Mouse (Mus musculus) heart, embryonic 13.5 days (tissue): ENCODE data around the gene Atp2a1. TPM values are rescaled to one million over a fixed set of nuclear protein-coding genes. Genes with fewer than 3 reads are reported as not detected.

Experiments
- ATAC-seq: fragments of 200-750 bp; cut with Nextera tagmentation; 2 replicates; pipeline ENCODE4 v1.8.0; 2017; ENCODE audit warnings: moderate TSS enrichment; ENCODE audit not compliant: insufficient number of reproducible peaks, low FRiP score, low TSS enrichment; ENCODE audit errors: extremely low read depth
- H3K27ac ChIP-seq: fragments of 300-500 bp; sonication (generic); replicated peaks from 2 replicates; pipeline ENCODE4 v1.5.1; 2015; ENCODE audit warnings: moderate library complexity, mild to moderate bottlenecking, inconsistent platforms
- H3K27me3 ChIP-seq: fragments of 300-500 bp; sonication (generic); replicated peaks from 2 replicates; pipeline ENCODE4 v1.6.1; 2015; ENCODE audit warnings: mild to moderate bottlenecking, inconsistent platforms
- H3K36me3 ChIP-seq: fragments of 300-500 bp; sonication (generic); 2 replicates; pipeline ENCODE4 v1.6.1; 2015; ENCODE audit warnings: mild to moderate bottlenecking, inconsistent platforms
- H3K4me1 ChIP-seq: fragments of 300-500 bp; sonication (generic); 2 replicates; pipeline ENCODE4 v1.6.1; 2015; ENCODE audit warnings: inconsistent platforms
- H3K4me2 ChIP-seq: fragments of 300-500 bp; sonication (generic); 2 replicates; pipeline ENCODE4 v1.6.1; 2015; ENCODE audit warnings: inconsistent platforms, mild to moderate bottlenecking, moderate library complexity
- H3K4me3 ChIP-seq: fragments of 300-500 bp; sonication (generic); 2 replicates; pipeline ENCODE4 v1.5.1; 2015; ENCODE audit warnings: moderate library complexity, mild to moderate bottlenecking, inconsistent platforms
- H3K9ac ChIP-seq: fragments of 300-500 bp; sonication (generic); 2 replicates; pipeline ENCODE4 v1.6.1; 2015; ENCODE audit warnings: inconsistent platforms, mild to moderate bottlenecking, moderate library complexity
- H3K9me3 ChIP-seq: fragments of 300-500 bp; sonication (generic); 2 replicates; pipeline ENCODE4 v1.6.1; 2016; ENCODE audit warnings: inconsistent platforms
- WGBS: fragments of 180-500 bp; shearing (Covaris S2); methylation state at CpG from one replicate; pipeline ENCODE4 v1.1.7; 2015; ENCODE audit warnings: mixed read lengths; 5-methylcytosine and 5-hydroxymethylcytosine counted together
- polyA plus RNA-seq: library from polyadenylated mRNA; unstranded; fragments of >200 nt; fragmentation: Nextera tagmentation; extraction: Ambion mirVana; gene quantifications from 2 replicates; pipeline ENCODE4 v1.2.1, GENCODE M21; 2015

Atp2a1 gene
- 1.3 and 2.2 TPM in 2 replicates for polyA plus RNA-seq

DNA sequence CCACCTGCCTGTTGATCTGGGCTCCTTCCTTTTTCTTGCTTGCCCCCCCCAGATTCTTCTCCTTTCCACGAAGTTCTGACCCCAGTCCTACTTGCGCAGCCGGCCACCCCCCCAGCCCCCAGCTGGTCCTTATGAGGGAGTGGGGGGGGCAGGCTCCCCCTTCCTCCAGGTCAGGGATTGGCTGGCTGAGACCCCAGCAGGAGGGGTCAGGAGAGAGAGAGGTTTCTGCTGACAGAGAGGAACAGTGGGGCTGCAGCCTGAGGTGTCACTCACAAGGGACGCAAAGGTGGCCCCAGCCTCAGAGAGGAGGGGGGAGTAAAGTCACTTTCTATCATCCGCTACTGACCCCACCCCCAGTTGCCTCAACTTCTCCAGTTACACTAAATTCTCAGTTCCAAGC is at the start of gene Atp2a1:
Gene Atp2a1, minus strand, starts transcription at position 105 of the 400 bp plus-strand sequence.
- no peak for ATAC-seq
- H3K36me3 ChIP-seq = peaks cover 20% of the 10 kb centered on the region
- peak within 1 kb of the TSS; percentile 45 for H3K9ac ChIP-seq
- peaks cover 51% of the 10 kb centered on the region for H3K4me1 ChIP-seq
- no peaks in the 10 kb centered on the region for H3K9me3 ChIP-seq
- no peak within 1 kb of the TSS for H3K4me2 ChIP-seq
- H3K27ac ChIP-seq = no peak within 1 kb of the TSS
- 46% methylated on average over 5 of the region's 5 CpGs for WGBS
- peaks cover 13% of the 10 kb centered on the region; the same call in 1 of the 2 replicates for H3K27me3 ChIP-seq
- H3K4me3 ChIP-seq = no peak within 1 kb of the TSS

DNA sequence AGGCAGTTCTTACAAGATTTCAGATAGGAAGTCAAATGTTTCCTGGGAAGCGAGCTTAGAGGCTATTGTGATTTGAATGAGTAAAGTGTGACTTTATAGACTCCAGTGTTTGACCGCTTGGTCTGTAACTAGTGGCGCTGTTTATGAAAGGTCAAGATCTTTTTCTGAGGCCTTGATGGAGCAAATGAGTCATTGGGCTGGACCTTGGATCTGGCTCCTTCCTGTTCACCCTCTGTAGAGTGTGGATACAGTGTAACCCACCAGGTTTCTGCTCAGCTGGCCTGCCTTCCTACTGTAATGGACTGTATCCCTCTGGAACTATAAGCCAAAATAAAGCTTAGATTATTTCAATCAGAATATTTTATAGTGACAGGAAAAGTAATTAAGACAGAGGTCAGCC is 48.4 kb upstream of the Atp2a1 start:
- Histone ChIP-seq H3K4me3 (no peak overlapping the region), H3K36me3 (no peaks in the 10 kb centered on the region), H3K27me3 (no peaks in the 10 kb centered on the region), H3K4me1 (no peaks in the 10 kb centered on the region), H3K9me3 (no peaks in the 10 kb centered on the region), H3K27ac (no peak overlapping the region), H3K9ac (no peak overlapping the region), H3K4me2 (no peak overlapping the region)
- WGBS = 61% methylated on average over 3 of the region's 3 CpGs
- no peak for ATAC-seq

DNA sequence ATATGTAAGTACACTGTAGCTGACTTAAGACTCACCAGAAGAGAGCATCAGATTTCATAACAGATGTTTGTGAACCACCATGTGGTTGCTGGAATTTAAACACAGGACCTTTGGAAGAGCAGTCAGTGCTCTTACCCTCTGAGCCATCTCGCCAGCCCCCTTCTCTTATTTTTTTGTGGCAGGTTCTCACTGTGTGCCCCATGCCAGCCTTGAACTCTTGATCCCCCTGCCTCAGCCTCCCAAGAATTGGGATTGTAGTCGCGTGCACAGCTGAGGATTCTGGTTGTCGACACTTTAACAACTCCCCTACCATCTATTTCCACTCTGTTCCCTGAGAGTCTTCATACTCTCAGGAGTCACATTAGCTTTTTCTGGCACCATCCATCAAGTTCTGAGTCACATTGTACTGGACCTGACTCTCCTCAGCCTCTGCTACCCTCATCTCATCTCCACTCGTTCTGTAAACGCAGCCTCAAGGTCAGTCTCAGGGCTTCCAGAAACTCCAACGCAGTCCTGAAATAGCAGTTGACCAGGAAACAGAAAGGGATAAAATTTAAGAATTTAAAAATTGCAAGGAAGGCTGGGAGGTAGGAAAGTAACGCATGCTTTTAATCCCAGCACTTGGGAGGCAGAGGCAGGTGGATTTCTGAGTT is 44.3 kb upstream of the Atp2a1 start:
- no peak overlapping the region for H3K4me2 ChIP-seq
- no peaks in the 10 kb centered on the region for H3K27me3 ChIP-seq
- no peak overlapping the region for H3K27ac ChIP-seq
- H3K9ac ChIP-seq = no peak overlapping the region
- WGBS = 71% methylated on average over 8 of the region's 8 CpGs
- no peaks in the 10 kb centered on the region for H3K36me3 ChIP-seq
- no peaks in the 10 kb centered on the region for H3K9me3 ChIP-seq
- no peak overlapping the region for H3K4me3 ChIP-seq
- ATAC-seq = no peak
- peaks cover 7% of the 10 kb centered on the region; the same call in 1 of the 2 replicates for H3K4me1 ChIP-seq

DNA sequence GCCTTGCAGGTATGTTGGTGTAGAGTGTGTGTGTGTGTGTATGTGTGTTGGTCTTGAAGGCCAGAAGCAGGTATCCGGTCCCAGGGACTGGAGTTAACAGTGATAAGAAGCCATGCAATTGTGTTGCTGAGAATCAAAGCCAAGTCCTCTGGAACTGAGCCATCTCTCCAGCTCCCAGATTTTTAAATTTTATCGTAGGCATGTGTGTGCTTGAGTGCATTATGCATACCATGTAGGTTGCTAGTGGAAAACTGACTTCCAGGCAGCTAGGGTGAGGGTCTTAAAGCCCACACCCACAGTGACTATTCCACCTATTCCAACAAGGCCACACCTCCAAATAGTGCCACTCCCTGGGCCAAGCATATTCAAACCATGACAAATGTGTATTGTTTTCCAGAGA is 42.0 kb upstream of the Atp2a1 start:
- H3K4me1 ChIP-seq = peaks cover 19% of the 10 kb centered on the region
- no peak overlapping the region for H3K27ac ChIP-seq
- no peaks in the 10 kb centered on the region for H3K9me3 ChIP-seq
- no peak overlapping the region for H3K4me3 ChIP-seq
- no peak overlapping the region for H3K9ac ChIP-seq
- no peak overlapping the region for H3K4me2 ChIP-seq
- H3K27me3 ChIP-seq = no peaks in the 10 kb centered on the region
- no peak for ATAC-seq
- WGBS = 57% methylated on average over 2 of the region's 2 CpGs
- peaks cover 14% of the 10 kb centered on the region for H3K36me3 ChIP-seq

DNA sequence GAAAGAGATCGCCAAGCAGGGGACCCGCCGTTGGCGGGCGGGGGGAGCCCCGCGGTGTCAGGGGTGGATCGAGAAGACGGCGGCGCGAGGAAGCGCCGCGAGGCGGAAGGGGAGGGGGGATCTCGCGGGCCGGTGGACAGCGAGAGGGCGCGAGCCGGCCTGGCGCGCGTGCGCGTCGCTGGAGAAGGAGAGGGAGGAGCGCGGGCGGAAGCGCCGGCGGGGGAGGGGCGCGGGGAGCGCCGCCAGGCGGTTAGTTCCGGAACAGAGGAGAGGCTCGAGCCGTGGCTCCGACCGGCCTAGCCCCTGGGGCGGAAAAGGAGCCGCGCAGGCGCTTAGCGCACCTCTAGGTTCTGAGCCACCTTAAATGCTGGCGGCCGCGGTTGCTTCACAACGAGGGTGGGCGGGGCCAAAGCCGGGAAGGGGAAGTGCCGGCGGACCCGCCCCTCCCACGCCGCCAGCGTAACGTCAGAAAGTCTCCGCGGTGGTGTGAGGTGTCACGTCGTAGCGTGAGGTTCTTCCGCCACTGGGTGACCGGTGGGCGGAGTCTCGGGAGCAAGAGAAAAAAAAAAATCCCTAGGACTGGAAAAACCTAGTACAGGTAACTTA is 40.5 kb upstream of the Atp2a1 start, which contains the start of gene Atxn2l:
Gene Atxn2l, minus strand, starts transcription at position 165 of the 606 bp plus-strand sequence.
- Histone ChIP-seq H3K27me3 (no peaks in the 10 kb centered on the region), H3K27ac (peak within 1 kb of the TSS; percentile 100), H3K9ac (peak within 1 kb of the TSS; percentile 100), H3K4me1 (peaks cover 19% of the 10 kb centered on the region), H3K9me3 (no peaks in the 10 kb centered on the region), H3K36me3 (peaks cover 29% of the 10 kb centered on the region), H3K4me3 (peak within 1 kb of the TSS; percentile 100), H3K4me2 (peak within 1 kb of the TSS; percentile 91)
- under 1% methylated on average over 61 of the region's 72 CpGs for WGBS
- peak; percentile 82 for ATAC-seq

DNA sequence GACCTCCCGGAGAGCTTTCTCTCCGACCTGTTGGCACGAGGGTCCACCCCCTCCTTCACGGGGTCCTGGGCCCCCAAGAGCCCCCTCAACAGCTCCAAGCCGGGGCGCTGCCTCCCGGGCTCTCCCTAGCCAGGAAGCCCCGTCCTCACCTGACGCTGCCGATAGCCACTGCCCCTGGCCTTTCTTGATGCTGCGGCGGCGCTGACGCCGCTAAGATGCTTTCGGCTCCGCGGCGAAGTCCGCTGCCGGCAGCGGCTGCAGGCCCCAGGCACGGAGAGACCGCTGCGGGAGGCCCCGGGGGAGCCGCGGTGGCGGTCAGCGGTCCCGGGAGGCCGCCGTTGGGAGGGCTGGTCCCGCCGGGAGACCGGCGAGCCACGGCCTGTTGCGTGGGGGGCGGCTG is 39.8 kb upstream of the Atp2a1 start:
- ATAC-seq = no peak
- Histone ChIP-seq H3K4me3 (peak overlapping the region; percentile 100), H3K27me3 (no peaks in the 10 kb centered on the region), H3K4me1 (peaks cover 19% of the 10 kb centered on the region), H3K36me3 (peaks cover 36% of the 10 kb centered on the region), H3K9ac (peak overlapping the region; percentile 100), H3K27ac (peak overlapping the region; percentile 100), H3K4me2 (peak overlapping the region; percentile 91), H3K9me3 (no peaks in the 10 kb centered on the region)
- under 1% methylated on average over 40 of the region's 40 CpGs for WGBS

DNA sequence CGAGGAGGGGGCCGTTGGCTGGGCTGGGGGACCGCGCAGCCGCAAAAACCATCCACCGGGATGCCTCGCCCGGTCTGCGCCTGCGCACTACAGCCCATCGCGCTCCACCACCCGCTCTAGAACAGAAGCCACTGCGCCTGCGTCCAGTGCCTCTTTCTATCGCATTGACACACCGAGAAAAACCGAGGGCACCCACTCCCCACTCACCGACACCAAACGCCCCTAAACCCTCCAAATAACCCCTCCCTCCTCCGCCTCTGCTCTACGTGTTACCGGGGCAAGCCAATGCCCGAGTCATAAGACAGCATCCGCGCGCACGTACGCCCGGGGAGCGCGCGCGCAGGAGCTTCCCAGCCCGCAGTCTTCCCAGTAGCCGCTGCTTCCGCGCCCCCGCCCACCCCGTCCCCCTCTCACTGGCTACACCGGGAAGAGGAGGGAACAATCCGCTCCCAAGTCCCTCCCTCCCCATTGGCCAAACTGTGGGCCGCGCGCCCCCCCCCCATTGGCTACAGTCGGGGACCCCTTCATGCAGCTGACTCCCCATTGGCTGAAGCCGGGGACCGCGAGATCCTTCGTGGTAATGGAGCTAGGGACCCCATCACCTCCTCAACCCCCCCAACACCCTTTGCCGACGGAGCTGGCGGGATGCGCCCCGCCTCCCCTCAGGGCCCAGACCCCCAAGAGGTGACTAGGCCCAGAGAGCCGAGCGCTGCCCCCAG is 39.3 kb upstream of the Atp2a1 start:
- Histone ChIP-seq H3K4me1 (peaks cover 19% of the 10 kb centered on the region), H3K9me3 (no peaks in the 10 kb centered on the region), H3K27ac (peak overlapping the region; percentile 100), H3K36me3 (peaks cover 41% of the 10 kb centered on the region), H3K4me2 (peak overlapping the region; percentile 91), H3K9ac (peak overlapping the region; percentile 100), H3K4me3 (peak overlapping the region; percentile 100), H3K27me3 (no peaks in the 10 kb centered on the region)
- WGBS = under 1% methylated on average over 57 of the region's 57 CpGs
- ATAC-seq = peak; percentile 81

DNA sequence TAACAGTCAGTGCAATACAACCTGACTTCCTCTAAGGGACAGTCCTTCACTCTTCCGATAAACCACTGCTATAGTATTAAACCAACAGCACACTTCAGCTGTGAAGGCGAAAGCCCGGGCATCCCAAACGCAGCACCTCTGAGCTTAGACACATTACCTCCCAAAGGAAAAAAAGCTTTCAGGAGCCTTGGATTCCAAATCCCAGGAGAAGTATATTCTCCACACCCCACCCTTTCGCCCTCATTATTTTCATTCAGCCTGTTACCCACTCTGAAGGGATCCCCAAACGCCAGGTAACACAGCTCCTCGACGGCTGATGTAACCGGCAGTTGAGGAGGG is 38.7 kb upstream of the Atp2a1 start:
- 1% methylated on average over 9 of the region's 9 CpGs for WGBS
- ATAC-seq = no peak
- H3K27me3 ChIP-seq = no peaks in the 10 kb centered on the region
- H3K4me1 ChIP-seq = peaks cover 19% of the 10 kb centered on the region
- H3K4me3 ChIP-seq = peak overlapping the region; percentile 100
- H3K4me2 ChIP-seq = peak overlapping the region; percentile 91
- peaks cover 47% of the 10 kb centered on the region for H3K36me3 ChIP-seq
- H3K27ac ChIP-seq = peak overlapping the region; percentile 100
- no peaks in the 10 kb centered on the region for H3K9me3 ChIP-seq
- peak overlapping the region; percentile 100 for H3K9ac ChIP-seq

DNA sequence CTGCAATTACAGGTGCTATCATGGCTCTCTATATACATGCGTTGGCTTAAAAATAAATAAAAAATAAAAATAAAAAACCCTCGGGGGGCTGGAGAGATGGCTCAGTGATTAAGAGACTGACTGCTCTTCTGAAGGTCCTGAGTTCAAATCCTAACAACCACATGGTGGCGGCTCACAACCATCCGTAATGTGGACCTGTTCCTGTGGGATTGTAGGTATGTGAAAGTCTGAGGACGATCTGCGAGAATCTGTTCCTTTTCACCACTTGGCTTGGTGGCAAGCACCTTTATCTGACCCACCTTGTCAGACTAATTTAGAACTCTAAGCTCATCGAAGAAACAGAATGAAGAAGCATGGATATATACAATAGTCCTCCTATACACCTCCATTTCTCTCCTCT is 36.5 kb upstream of the Atp2a1 start:
- H3K27ac ChIP-seq = no peak overlapping the region
- no peaks in the 10 kb centered on the region for H3K27me3 ChIP-seq
- no peaks in the 10 kb centered on the region for H3K9me3 ChIP-seq
- 92% methylated on average over 7 of the region's 7 CpGs for WGBS
- ATAC-seq = no peak
- no peak overlapping the region for H3K9ac ChIP-seq
- H3K4me3 ChIP-seq = no peak overlapping the region
- H3K4me1 ChIP-seq = peaks cover 18% of the 10 kb centered on the region
- H3K4me2 ChIP-seq = no peak overlapping the region
- peaks cover 69% of the 10 kb centered on the region for H3K36me3 ChIP-seq

DNA sequence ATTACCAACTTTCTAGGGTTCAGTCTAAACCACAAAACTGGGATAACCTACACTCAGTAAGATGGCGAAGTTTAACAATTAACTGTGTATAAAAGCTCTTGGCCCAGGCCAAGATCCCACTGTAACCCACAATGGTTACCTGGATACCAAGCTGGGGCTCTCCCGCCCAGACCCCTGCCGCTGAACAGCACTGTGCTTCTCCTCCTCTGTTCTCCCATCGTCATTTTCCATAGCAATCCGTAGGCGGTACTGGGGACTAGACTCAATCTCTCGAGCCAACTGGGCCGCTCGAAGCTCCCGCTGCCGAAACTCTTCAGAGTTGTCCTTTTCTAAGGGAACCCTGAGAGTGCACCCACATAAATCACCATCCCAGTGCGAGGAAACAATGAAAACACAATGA is 35.1 kb upstream of the Atp2a1 start:
- 88% methylated on average over 12 of the region's 12 CpGs for WGBS
- Histone ChIP-seq H3K27ac (no peak overlapping the region), H3K27me3 (no peaks in the 10 kb centered on the region), H3K9me3 (no peaks in the 10 kb centered on the region), H3K4me2 (no peak overlapping the region), H3K4me1 (peaks cover 12% of the 10 kb centered on the region), H3K9ac (no peak overlapping the region), H3K4me3 (no peak overlapping the region), H3K36me3 (peaks cover 83% of the 10 kb centered on the region)
- no peak for ATAC-seq

DNA sequence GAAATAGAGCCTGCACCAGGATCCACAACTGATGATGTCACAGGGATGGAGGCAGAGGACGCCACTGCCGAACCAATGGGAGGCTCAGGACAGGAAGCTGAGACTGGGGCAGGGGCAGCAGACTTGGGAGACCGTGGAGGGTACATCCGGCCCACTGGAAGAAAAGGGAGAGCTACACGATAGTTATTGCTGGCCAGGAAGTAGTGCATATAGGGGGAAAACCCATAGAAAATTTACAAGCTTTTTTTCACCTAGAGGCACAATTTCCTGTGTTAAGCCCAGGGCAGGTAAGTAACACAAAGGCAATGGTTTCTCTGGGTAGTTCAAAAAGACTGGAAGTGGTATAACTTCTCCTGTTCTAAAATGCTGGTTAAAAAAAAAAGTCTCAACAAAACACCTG is 33.6 kb upstream of the Atp2a1 start:
- peaks cover 98% of the 10 kb centered on the region for H3K36me3 ChIP-seq
- H3K9me3 ChIP-seq = no peaks in the 10 kb centered on the region
- 85% methylated on average over 5 of the region's 5 CpGs for WGBS
- no peak overlapping the region for H3K4me3 ChIP-seq
- H3K4me2 ChIP-seq = no peak overlapping the region
- H3K4me1 ChIP-seq = peaks cover 10% of the 10 kb centered on the region
- H3K9ac ChIP-seq = no peak overlapping the region
- H3K27ac ChIP-seq = no peak overlapping the region
- no peaks in the 10 kb centered on the region for H3K27me3 ChIP-seq
- no peak for ATAC-seq
